Mouse (Mus musculus) megakaryocyte progenitor cell, adult 5-6 weeks (primary cell): ENCODE measurements around the gene Ovol1. TPM values are rescaled to one million over a fixed set of nuclear protein-coding genes. Genes with fewer than 3 reads are reported as not detected.

Source experiments
- ATAC-seq: replicated peaks from 2 replicates; pipeline ENCODE4 v1.8.0; 2016; ENCODE audit warnings: mild to moderate bottlenecking, moderate TSS enrichment, inconsistent platforms; ENCODE audit not compliant: poor library complexity
- total RNA-seq, 2 experiments: library from RNA; stranded (forward) in 1 of 2; stranded (reverse) in 1 of 2; fragments of 157-497, 149-512 nt in 1 of 2; fragments of 200-1000 nt in 1 of 2; gene quantifications; 2 replicates each; pipeline versions ENCODE4 v1.2.3 to v1.2.4; 2015 to 2017

Ovol1 gene
- total RNA-seq (2015) (not detected in 2 replicates), total RNA-seq (2017) (not detected in 2 replicates)

GRCm38 (mm10) chr19:5560457-5561041 is at the start of gene Ovol1:
TSS of gene Ovol1 (minus strand) at chr19:5560646.
- ATAC-seq = no peak

- ATAC-seq = peak; percentile 82
Measured at GRCm38 (mm10) chr19:5609547-5610404, 49.3 kb upstream of the Ovol1 start, which contains the start of gene Kat5. TSS of gene Kat5 (minus strand) at chr19:5610237.

GRCm38 (mm10) chr19:5609171-5609546 is 48.7 kb upstream of the Ovol1 start:
- ATAC-seq = no peak

- ATAC-seq = no peak
Measured at GRCm38 (mm10) chr19:5608707-5609106, 48.3 kb upstream of the Ovol1 start.

- ATAC-seq = no peak
Measured at GRCm38 (mm10) chr19:5607705-5608410, 47.4 kb upstream of the Ovol1 start.

GRCm38 (mm10) chr19:5606196-5606595 is 45.8 kb upstream of the Ovol1 start:
- ATAC-seq = no peak

GRCm38 (mm10) chr19:5605126-5605525 is 44.7 kb upstream of the Ovol1 start:
- ATAC-seq = no peak

- ATAC-seq = no peak
Measured at GRCm38 (mm10) chr19:5603664-5604063, 43.2 kb upstream of the Ovol1 start.

- ATAC-seq = peak; percentile 86
Measured at GRCm38 (mm10) chr19:5601752-5602541, 41.5 kb upstream of the Ovol1 start, which contains the start of gene Rnaseh2c. TSS of gene Rnaseh2c (plus strand) at chr19:5601873.

- ATAC-seq = 0 out of 2 replicates have a peak, but pooled peaks have one; percentile 32
Measured at GRCm38 (mm10) chr19:5599224-5599623, 38.8 kb upstream of the Ovol1 start.

- 0 out of 2 replicates have a peak, but pooled peaks have one; percentile 29 for ATAC-seq
Measured at GRCm38 (mm10) chr19:5591888-5592287, 31.4 kb upstream of the Ovol1 start.

- ATAC-seq = no peak
Measured at GRCm38 (mm10) chr19:5589159-5589558, 28.7 kb upstream of the Ovol1 start.

- ATAC-seq = no peak
Measured at GRCm38 (mm10) chr19:5581995-5582394, 21.5 kb upstream of the Ovol1 start.

GRCm38 (mm10) chr19:5580776-5581175 is 20.3 kb upstream of the Ovol1 start:
- no peak for ATAC-seq

GRCm38 (mm10) chr19:5579971-5580370 is 19.5 kb upstream of the Ovol1 start:
- ATAC-seq = no peak

- ATAC-seq = no peak
Measured at GRCm38 (mm10) chr19:5575336-5575735, 14.9 kb upstream of the Ovol1 start.

GRCm38 (mm10) chr19:5572331-5573125 is 12.1 kb upstream of the Ovol1 start:
- ATAC-seq = peak; percentile 32

- peak; percentile 52 for ATAC-seq
Measured at GRCm38 (mm10) chr19:5571831-5572230, 11.4 kb upstream of the Ovol1 start.

- ATAC-seq = no peak
Measured at GRCm38 (mm10) chr19:5570353-5571246, 10.2 kb upstream of the Ovol1 start.
